Mouse (Mus musculus) thymus, postnatal 25 days (tissue): ENCODE measurements around the gene Sec61g.
"Not testable (repeated sequence)": the region's sequence is repeated elsewhere in the genome, so short reads cannot be mapped to it uniquely, and the experiment has no call there.

Source experiments
- DNase-seq: peaks from one replicate; pipeline ENCODE4 v3.0.0; 2022

The Sec61g gene

GRCm38 (mm10) chr11:16508052-16508654 lies at the start of gene Sec61g:
TSS of gene Sec61g (minus strand) at chr11:16508484.
- peak; percentile 87 for DNase-seq

- DNase-seq, result no peak
Observed at GRCm38 (mm10) chr11:16546421-16547163, 38.3 kb upstream of the Sec61g start.

- DNase-seq, result no peak
Observed at GRCm38 (mm10) chr11:16537379-16537778, 29.1 kb upstream of the Sec61g start.

- DNase-seq, result no peak
Observed at GRCm38 (mm10) chr11:16534582-16535553, 26.6 kb upstream of the Sec61g start.

- no peak for DNase-seq
Observed at GRCm38 (mm10) chr11:16532877-16533276, 24.6 kb upstream of the Sec61g start.

- DNase-seq, result no peak
Observed at GRCm38 (mm10) chr11:16528909-16529308, 20.6 kb upstream of the Sec61g start.

GRCm38 (mm10) chr11:16528391-16528790 lies 20.1 kb upstream of the Sec61g start:
- DNase-seq, result no peak

GRCm38 (mm10) chr11:16527743-16528142 lies 19.5 kb upstream of the Sec61g start:
- DNase-seq, result no peak

GRCm38 (mm10) chr11:16526467-16526866 lies 18.2 kb upstream of the Sec61g start:
- no peak for DNase-seq

GRCm38 (mm10) chr11:16525724-16526123 lies 17.4 kb upstream of the Sec61g start:
- DNase-seq, result no peak

- DNase-seq, result no peak
Observed at GRCm38 (mm10) chr11:16524917-16525640, 16.8 kb upstream of the Sec61g start.

GRCm38 (mm10) chr11:16515081-16515480 lies 6.8 kb upstream of the Sec61g start:
- not testable (repeated sequence) for DNase-seq

- DNase-seq, result not testable (repeated sequence)
Observed at GRCm38 (mm10) chr11:16514221-16514620, 5.9 kb upstream of the Sec61g start.

- peak; percentile 11 for DNase-seq
Observed at GRCm38 (mm10) chr11:16507385-16508051, 766 bp downstream of the Sec61g start.

GRCm38 (mm10) chr11:16505999-16506398 lies 2.3 kb downstream of the Sec61g start:
- no peak for DNase-seq

GRCm38 (mm10) chr11:16503150-16503549 lies 5.1 kb downstream of the Sec61g start:
- no peak for DNase-seq

- DNase-seq, result no peak
Observed at GRCm38 (mm10) chr11:16502744-16503143, 5.5 kb downstream of the Sec61g start.

- DNase-seq, result no peak
Observed at GRCm38 (mm10) chr11:16498756-16499680, 9.3 kb downstream of the Sec61g start.
